Mouse (Mus musculus): ENCODE data around the gene Prpsap2.

GRCm38 (mm10) chr11:61702494-61702893 is 59.4 kb downstream of the Prpsap2 start:
- no peak for TF ChIP-seq CTCF (IDR thresholded peaks at IDR 0.05; ENCODE audit: low read depth, low read length)
- TF ChIP-seq EP300 (IDR thresholded peaks at IDR 0.05; ENCODE audit: insufficient read depth, low read depth, low read length): no peak
